Mouse (Mus musculus): ENCODE data around the gene Lmod3.

GRCm38 (mm10) chr6:97239360-97239759 is 13.2 kb downstream of the Lmod3 start:
- no peak for TF ChIP-seq POLR2AphosphoS2 (IDR thresholded peaks at IDR 0.05; ENCODE audit: insufficient read length, low read depth)
- TF ChIP-seq CEBPB (IDR thresholded peaks at IDR 0.05; ENCODE audit: insufficient read depth, poor library complexity, severe bottlenecking), result no peak
- no peak for TF ChIP-seq TCF3 (IDR thresholded peaks at IDR 0.05; ENCODE audit: insufficient read length, low read depth)
- TF ChIP-seq MYOG (IDR thresholded peaks at IDR 0.05; ENCODE audit: control insufficient read depth in 1 of 3, insufficient read depth in 1 of 3, insufficient read length in 2 of 3, low read depth in 2 of 3), result no peak
- TF ChIP-seq POLR2A (IDR thresholded peaks at IDR 0.05; ENCODE audit: insufficient read length, low read depth), result no peak
- no peak for TF ChIP-seq MAX (IDR thresholded peaks at IDR 0.05; ENCODE audit: low read depth)
- no peak for TF ChIP-seq MYOD1 (IDR thresholded peaks at IDR 0.05; ENCODE audit: control insufficient read depth in 1 of 3, insufficient read length in 2 of 3, low read depth in 2 of 3)
- TF ChIP-seq USF1 (IDR thresholded peaks at IDR 0.05; ENCODE audit: low read depth), result no peak
- no peak for TF ChIP-seq TCF12 (IDR thresholded peaks at IDR 0.05; ENCODE audit: insufficient read depth, poor library complexity, severe bottlenecking)
- no peak for TF ChIP-seq REST (IDR thresholded peaks at IDR 0.05; ENCODE audit: insufficient read depth, insufficient read length)
